Mouse (Mus musculus): ENCODE data around the gene Fkbp15. TPM values are rescaled to one million over a fixed set of nuclear protein-coding genes. Genes with fewer than 3 reads are reported as not detected.
A peak's percentile ranks its signal among the peaks of the same experiment; 100 is the strongest.

Gene Fkbp15
- polyA plus RNA-seq, 1 experiment from 2014 or later, result 24.3 TPM

- WGBS, result 53% methylated on average over 6 of the region's 6 CpGs
- ATAC-seq (ENCODE audit: low FRiP score) (no peak), DNase-seq (ENCODE audit: low spot score) (no peak)
- H3K4me3 ChIP-seq (replicated peaks; ENCODE audit: low read length), result peak overlapping the region; percentile 70
- H3K4me2 ChIP-seq (replicated peaks), result peak overlapping the region; percentile 69
- peaks cover 24% of the 10 kb centered on the region for H3K4me1 ChIP-seq (replicated peaks; ENCODE audit: control insufficient read depth, insufficient read depth, low read length)
- H3K27me3 ChIP-seq (ENCODE audit: control insufficient read depth, insufficient read depth, low read length), result no peaks in the 10 kb centered on the region
- H3K9ac ChIP-seq, result peak overlapping the region; percentile 76
- H3K9me3 ChIP-seq (ENCODE audit: control insufficient read depth, low read length), result no peaks in the 10 kb centered on the region
- no peak overlapping the region for H3K27ac ChIP-seq
- no peaks in the 10 kb centered on the region for H3K36me3 ChIP-seq (replicated peaks; ENCODE audit: control insufficient read depth, insufficient read depth)
Measured at GRCm38 (mm10) chr4:62361571-62361970, 1.2 kb upstream of the Fkbp15 start.

DNA sequence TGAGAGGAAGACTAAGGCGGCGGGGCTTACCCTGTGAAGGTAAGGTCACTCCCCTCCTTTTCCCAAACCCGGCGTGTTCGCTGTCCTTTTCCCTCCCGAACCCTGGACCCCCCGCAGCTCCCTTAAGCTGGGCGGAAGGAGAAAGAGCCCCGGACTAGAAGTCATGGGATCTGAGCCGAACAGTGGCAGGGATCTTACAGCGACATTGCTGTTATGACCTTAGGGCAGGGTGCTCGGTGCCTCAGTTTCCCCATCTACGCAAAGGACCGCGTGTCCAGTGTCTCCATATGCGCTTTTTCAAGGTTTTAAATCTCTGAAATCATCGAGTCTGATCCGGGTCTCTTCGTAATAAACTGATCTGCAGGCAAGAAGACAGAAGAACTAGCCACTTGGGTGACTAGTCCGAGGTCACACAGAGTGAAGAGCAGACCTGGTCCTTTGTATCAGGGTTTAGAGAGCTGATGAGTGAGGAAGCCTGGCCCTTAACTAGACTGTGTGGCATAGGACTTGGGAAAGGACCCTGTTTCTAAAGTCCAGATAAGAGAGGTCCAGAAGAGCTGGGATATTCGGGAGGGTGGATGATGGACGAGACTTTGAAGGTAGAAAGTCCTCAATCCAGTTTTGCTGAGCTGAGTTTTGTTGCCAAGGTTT lies 582 bp upstream of the Fkbp15 start:
- ATAC-seq (ENCODE audit: low FRiP score) (no peak), DNase-seq (ENCODE audit: low spot score) (no peak)
- Histone ChIP-seq H3K36me3 (replicated peaks; ENCODE audit: control insufficient read depth, insufficient read depth) (no peaks in the 10 kb centered on the region), H3K4me3 (replicated peaks; ENCODE audit: low read length) (peak overlapping the region; percentile 70), H3K4me1 (replicated peaks; ENCODE audit: control insufficient read depth, insufficient read depth, low read length) (peaks cover 24% of the 10 kb centered on the region), H3K4me2 (replicated peaks) (peak overlapping the region; percentile 69), H3K9ac (peak overlapping the region; percentile 76), H3K9me3 (ENCODE audit: control insufficient read depth, low read length) (no peaks in the 10 kb centered on the region), H3K27me3 (ENCODE audit: control insufficient read depth, insufficient read depth, low read length) (no peaks in the 10 kb centered on the region), H3K27ac (peak overlapping the region; percentile 45; the same call in 1 of the 2 replicates)
- WGBS, result under 1% methylated on average over 22 of the region's 22 CpGs

GRCm38 (mm10) chr4:62359256-62359775 lies 1.0 kb downstream of the Fkbp15 start:
- peak overlapping the region; percentile 70 for H3K4me3 ChIP-seq (replicated peaks; ENCODE audit: low read length)
- H3K27ac ChIP-seq, result no peak overlapping the region; the same call in 1 of the 2 replicates
- DNase-seq (ENCODE audit: low spot score) (no peak), ATAC-seq (ENCODE audit: low FRiP score) (no peak)
- no peaks in the 10 kb centered on the region for H3K27me3 ChIP-seq (ENCODE audit: control insufficient read depth, insufficient read depth, low read length)
- H3K9me3 ChIP-seq (ENCODE audit: control insufficient read depth, low read length), result no peaks in the 10 kb centered on the region
- H3K36me3 ChIP-seq (replicated peaks; ENCODE audit: control insufficient read depth, insufficient read depth), result no peaks in the 10 kb centered on the region; the same call in 1 of the 2 replicates
- peak overlapping the region; percentile 88 for H3K4me2 ChIP-seq (replicated peaks)
- H3K9ac ChIP-seq, result peak overlapping the region; percentile 76
- 51% methylated on average over 7 of the region's 7 CpGs for WGBS
- peaks cover 24% of the 10 kb centered on the region for H3K4me1 ChIP-seq (replicated peaks; ENCODE audit: control insufficient read depth, insufficient read depth, low read length)

GRCm38 (mm10) chr4:62357631-62358148 lies 2.7 kb downstream of the Fkbp15 start:
- Histone ChIP-seq H3K27me3 (ENCODE audit: control insufficient read depth, insufficient read depth, low read length) (no peaks in the 10 kb centered on the region), H3K9ac (no peak overlapping the region)
- no peak for DNase-seq (ENCODE audit: low spot score)

DNA sequence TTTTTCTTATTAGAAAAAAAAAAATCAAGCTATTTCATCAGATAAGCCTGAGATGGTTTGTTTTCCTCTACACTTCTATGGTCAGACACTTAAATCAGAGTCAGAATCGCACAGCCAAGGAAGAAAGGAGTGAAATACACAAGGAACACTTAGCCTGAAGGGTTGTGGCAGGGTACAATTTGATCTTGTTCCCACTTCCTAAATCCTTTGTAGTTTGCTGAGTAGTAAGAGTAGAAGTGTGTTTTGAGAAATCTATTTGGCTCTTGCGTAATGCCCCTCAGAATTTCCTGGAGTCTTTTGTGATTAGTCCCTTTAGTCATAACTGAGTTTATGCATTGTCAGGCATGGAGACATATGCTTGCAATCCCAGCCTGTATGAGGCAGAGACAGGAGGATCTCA lies 11.0 kb downstream of the Fkbp15 start:
- DNase-seq (ENCODE audit: low spot score) (no peak), ATAC-seq (ENCODE audit: low FRiP score) (no peak)
- whole genome bisulfite sequencing, result 99% methylated on average over 2 of the region's 2 CpGs
- H3K9me3 ChIP-seq (ENCODE audit: control insufficient read depth, low read length), result no peaks in the 10 kb centered on the region
- H3K36me3 ChIP-seq (replicated peaks; ENCODE audit: control insufficient read depth, insufficient read depth), result peaks cover 45% of the 10 kb centered on the region
- no peaks in the 10 kb centered on the region for H3K27me3 ChIP-seq (ENCODE audit: control insufficient read depth, insufficient read depth, low read length)
- H3K4me2 ChIP-seq (replicated peaks), result no peak overlapping the region
- no peak overlapping the region for H3K9ac ChIP-seq
- H3K4me1 ChIP-seq (replicated peaks; ENCODE audit: control insufficient read depth, insufficient read depth, low read length), result no peaks in the 10 kb centered on the region
- H3K27ac ChIP-seq, result no peak overlapping the region
- H3K4me3 ChIP-seq (replicated peaks; ENCODE audit: low read length), result no peak overlapping the region

More at GRCm38 (mm10) chr4:62357631-62358148, 2.7 kb downstream of the Fkbp15 start:
- Histone ChIP-seq H3K36me3 (replicated peaks; ENCODE audit: control insufficient read depth, insufficient read depth) (no peaks in the 10 kb centered on the region; the same call in 1 of the 2 replicates), H3K4me1 (replicated peaks; ENCODE audit: control insufficient read depth, insufficient read depth, low read length) (peaks cover 24% of the 10 kb centered on the region), H3K4me3 (replicated peaks; ENCODE audit: low read length) (no peak overlapping the region), H3K4me2 (replicated peaks) (no peak overlapping the region), H3K27ac (no peak overlapping the region), H3K9me3 (ENCODE audit: control insufficient read depth, low read length) (no peaks in the 10 kb centered on the region)
- ATAC-seq (ENCODE audit: low FRiP score), result no peak
- WGBS, result 80% methylated on average over 1 of the region's 1 CpGs

DNA sequence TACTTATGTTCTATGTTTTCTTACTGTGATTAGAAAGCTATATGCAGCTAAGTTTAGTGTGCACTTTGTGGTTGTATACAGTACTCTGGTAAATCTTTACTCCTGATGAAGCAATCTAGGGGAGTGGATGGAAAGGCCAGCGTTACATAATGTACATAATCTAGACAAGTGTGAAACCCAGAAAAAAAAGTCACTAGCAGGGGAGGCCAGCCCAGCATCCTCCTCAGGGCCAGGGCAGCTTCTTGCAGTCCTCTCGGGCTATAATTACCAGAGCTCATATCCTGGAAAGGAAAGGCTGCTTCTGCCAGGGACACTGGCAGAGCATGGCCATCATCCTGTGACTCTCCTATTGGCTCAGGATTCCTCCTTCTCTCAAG lies 12.0 kb downstream of the Fkbp15 start:
- Histone ChIP-seq H3K36me3 (replicated peaks; ENCODE audit: control insufficient read depth, insufficient read depth) (peaks cover 47% of the 10 kb centered on the region), H3K27ac (no peak overlapping the region), H3K4me2 (replicated peaks) (no peak overlapping the region), H3K9ac (no peak overlapping the region), H3K9me3 (ENCODE audit: control insufficient read depth, low read length) (no peaks in the 10 kb centered on the region), H3K4me1 (replicated peaks; ENCODE audit: control insufficient read depth, insufficient read depth, low read length) (no peaks in the 10 kb centered on the region), H3K27me3 (ENCODE audit: control insufficient read depth, insufficient read depth, low read length) (no peaks in the 10 kb centered on the region), H3K4me3 (replicated peaks; ENCODE audit: low read length) (no peak overlapping the region)
- no peak for DNase-seq (ENCODE audit: low spot score)
- whole genome bisulfite sequencing, result 88% methylated on average over 2 of the region's 2 CpGs
- ATAC-seq (ENCODE audit: low FRiP score), result no peak

GRCm38 (mm10) chr4:62347605-62348328 lies 12.6 kb downstream of the Fkbp15 start:
- no peaks in the 10 kb centered on the region for H3K4me1 ChIP-seq (replicated peaks; ENCODE audit: control insufficient read depth, insufficient read depth, low read length)
- H3K36me3 ChIP-seq (replicated peaks; ENCODE audit: control insufficient read depth, insufficient read depth), result peaks cover 47% of the 10 kb centered on the region
- no peak overlapping the region for H3K4me2 ChIP-seq (replicated peaks)
- no peak overlapping the region for H3K4me3 ChIP-seq (replicated peaks; ENCODE audit: low read length)
- 84% methylated on average over 9 of the region's 9 CpGs for WGBS
- H3K9me3 ChIP-seq (ENCODE audit: control insufficient read depth, low read length), result no peaks in the 10 kb centered on the region
- ATAC-seq (ENCODE audit: low FRiP score) (no peak), DNase-seq (ENCODE audit: low spot score) (no peak)
- H3K9ac ChIP-seq, result no peak overlapping the region
- no peaks in the 10 kb centered on the region for H3K27me3 ChIP-seq (ENCODE audit: control insufficient read depth, insufficient read depth, low read length)
- 0 out of 2 replicates have a peak overlapping the region, but pooled peaks have one; percentile 26 for H3K27ac ChIP-seq

DNA sequence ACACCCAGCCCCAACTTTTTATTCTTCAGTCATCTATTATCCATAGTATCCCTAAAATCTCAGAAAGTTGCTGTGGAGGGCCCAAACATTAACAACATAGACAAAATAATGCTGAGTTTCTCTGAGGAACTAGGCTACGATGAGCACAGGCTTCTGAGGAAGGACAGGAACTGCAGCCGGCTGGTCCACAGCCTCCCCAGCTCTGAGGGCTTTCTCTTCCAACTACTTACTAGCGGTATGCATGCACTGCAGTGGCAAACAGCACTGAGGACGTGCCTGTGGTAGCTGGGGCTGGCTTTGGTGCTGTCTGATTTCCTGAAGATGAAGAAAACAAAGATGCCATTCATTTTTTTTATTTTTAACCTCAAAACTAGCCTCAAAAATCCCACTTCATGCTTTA lies 14.5 kb downstream of the Fkbp15 start:
- Histone ChIP-seq H3K9me3 (ENCODE audit: control insufficient read depth, low read length) (no peaks in the 10 kb centered on the region), H3K4me2 (replicated peaks) (no peak overlapping the region)
- ATAC-seq (ENCODE audit: low FRiP score), result no peak

GRCm38 (mm10) chr4:62344000-62344399 lies 16.3 kb downstream of the Fkbp15 start:
- Histone ChIP-seq H3K36me3 (replicated peaks; ENCODE audit: control insufficient read depth, insufficient read depth) (peaks cover 62% of the 10 kb centered on the region), H3K4me3 (replicated peaks; ENCODE audit: low read length) (no peak overlapping the region), H3K4me1 (replicated peaks; ENCODE audit: control insufficient read depth, insufficient read depth, low read length) (no peaks in the 10 kb centered on the region), H3K27ac (no peak overlapping the region), H3K9me3 (ENCODE audit: control insufficient read depth, low read length) (no peaks in the 10 kb centered on the region), H3K9ac (no peak overlapping the region), H3K27me3 (ENCODE audit: control insufficient read depth, insufficient read depth, low read length) (no peaks in the 10 kb centered on the region), H3K4me2 (replicated peaks) (no peak overlapping the region)
- 100% methylated on average over 1 of the region's 1 CpGs for WGBS
- DNase-seq (ENCODE audit: low spot score), result no peak
- ATAC-seq (ENCODE audit: low FRiP score), result no peak

More for the DNA sequence above, 14.5 kb downstream of the Fkbp15 start:
- no peak overlapping the region for H3K27ac ChIP-seq
- no peaks in the 10 kb centered on the region for H3K27me3 ChIP-seq (ENCODE audit: control insufficient read depth, insufficient read depth, low read length)
- peaks cover 46% of the 10 kb centered on the region for H3K36me3 ChIP-seq (replicated peaks; ENCODE audit: control insufficient read depth, insufficient read depth)
- no peak overlapping the region for H3K9ac ChIP-seq
- DNase-seq (ENCODE audit: low spot score), result no peak
- WGBS, result 83% methylated on average over 4 of the region's 4 CpGs
- H3K4me3 ChIP-seq (replicated peaks; ENCODE audit: low read length), result no peak overlapping the region
- H3K4me1 ChIP-seq (replicated peaks; ENCODE audit: control insufficient read depth, insufficient read depth, low read length), result no peaks in the 10 kb centered on the region

All from hindbrain, embryonic 14.5 days (tissue).